Comparison of ENCODE assay signal across 9 mouse cellular contexts in the genomic region with DNA sequence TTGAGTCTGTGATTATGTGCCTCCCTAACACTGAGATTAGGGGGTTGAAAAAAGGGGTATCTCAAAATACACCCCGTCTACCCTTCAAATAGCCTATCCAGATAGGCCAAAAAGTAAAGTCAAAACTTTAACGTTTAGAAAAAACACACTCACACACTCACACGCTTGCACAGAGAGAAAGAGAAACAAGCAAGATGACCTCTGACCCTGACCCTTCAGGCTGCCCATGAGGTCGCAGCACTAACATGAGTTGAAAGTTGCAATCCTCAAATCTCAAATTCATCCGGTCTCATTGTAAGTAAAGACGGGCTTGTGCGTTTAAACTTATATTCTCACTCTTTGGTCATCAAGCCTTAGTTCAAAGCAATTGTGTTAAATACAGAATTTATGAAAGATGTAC.
A peak's percentile ranks its signal among the peaks of the same experiment; 100 is the strongest.
DNase-seq lines count a peak whose midpoint lies in the region; ATAC-seq and TF ChIP-seq lines count a peak whose summit lies in the region.
"Had no signal": no experiment of that assay in that cellular context is flagged by ENCODE, and none has a peak within 500 bp of the region (broad histone marks: within the 10 kb centered on the region; RNA-seq: fewer than 3 reads in every experiment).

No protein-coding gene starts in this region.

- ATAC-seq in forebrain, embryonic 11.5 days (replicated peaks; ENCODE audit: low FRiP score): no peak
- ATAC-seq in forebrain, embryonic 14.5 days: no peak
- no peak for ATAC-seq in kidney, embryonic 16.5 days (ENCODE audit: low FRiP score, low TSS enrichment)
- ATAC-seq in intestine, postnatal 0 days: no peak

- H3K9me3 ChIP-seq in forebrain, embryonic 11.5 days (ENCODE audit: control insufficient read depth, low read length): no peaks in the 10 kb centered on the region
- H3K9me3 ChIP-seq in forebrain, embryonic 14.5 days (replicated peaks; ENCODE audit: control insufficient read depth, low read length): no peaks in the 10 kb centered on the region
- no peaks in the 10 kb centered on the region for H3K9me3 ChIP-seq in kidney, embryonic 16.5 days (ENCODE audit: low read length)
- no peaks in the 10 kb centered on the region for H3K9me3 ChIP-seq in E14TG2a.4 (ENCODE audit: low read length)
- no peaks in the 10 kb centered on the region for H3K9me3 ChIP-seq in intestine, postnatal 0 days (ENCODE audit: control insufficient read depth)
- H3K9me3 ChIP-seq: embryonic facial prominence, embryonic 12.5 days had no signal

- no peak overlapping the region for H3K4me3 ChIP-seq in forebrain, embryonic 11.5 days (ENCODE audit: low read depth, low read length)
- H3K4me3 ChIP-seq in forebrain, embryonic 14.5 days (ENCODE audit: low read depth, low read length): no peak overlapping the region
- H3K4me3 ChIP-seq in kidney, embryonic 16.5 days (ENCODE audit: low read length): no peak overlapping the region
- H3K4me3 ChIP-seq in E14TG2a.4 (replicated peaks; ENCODE audit: low read length): peak overlapping the region; percentile 87
- no peak overlapping the region for H3K4me3 ChIP-seq in intestine, postnatal 0 days (ENCODE audit: low read depth, low read length)
- H3K4me3 ChIP-seq: embryonic facial prominence, embryonic 12.5 days had no signal

- TF ChIP-seq CTCF in E14TG2a.4 (conservative IDR thresholded peaks at IDR 0.05; ENCODE audit: low read length): no peak
- no peak for TF ChIP-seq CTCF in intestine, postnatal 0 days (IDR thresholded peaks at IDR 0.05; ENCODE audit: low read depth)

- peaks cover 11% of the 10 kb centered on the region for H3K4me1 ChIP-seq in forebrain, embryonic 11.5 days (replicated peaks; ENCODE audit: control insufficient read depth, insufficient read depth, low read length)
- H3K4me1 ChIP-seq in forebrain, embryonic 14.5 days (ENCODE audit: control insufficient read depth, insufficient read depth, low read length): peaks cover 16% of the 10 kb centered on the region
- H3K4me1 ChIP-seq in kidney, embryonic 16.5 days (ENCODE audit: insufficient read depth, low read length): peaks cover 6% of the 10 kb centered on the region; the same call in 1 of the 2 replicates
- H3K4me1 ChIP-seq in E14TG2a.4 (replicated peaks; ENCODE audit: low read depth, low read length): peaks cover 77% of the 10 kb centered on the region
- peaks cover 11% of the 10 kb centered on the region for H3K4me1 ChIP-seq in intestine, postnatal 0 days (replicated peaks; ENCODE audit: control insufficient read depth, insufficient read depth, low read length)

- WGBS in forebrain, embryonic 11.5 days: 58% methylated on average over 7 of the region's 7 CpGs
- 72% methylated on average over 7 of the region's 7 CpGs for WGBS in forebrain, embryonic 14.5 days
- WGBS in kidney, embryonic 16.5 days: 55% methylated on average over 7 of the region's 7 CpGs
- 62% methylated on average over 7 of the region's 7 CpGs for WGBS in intestine, postnatal 0 days

- H3K9ac ChIP-seq in forebrain, embryonic 11.5 days (ENCODE audit: low read length): no peak overlapping the region
- no peak overlapping the region for H3K9ac ChIP-seq in forebrain, embryonic 14.5 days (ENCODE audit: low read length)
- H3K9ac ChIP-seq in kidney, embryonic 16.5 days (replicated peaks; ENCODE audit: low read length): no peak overlapping the region
- H3K9ac ChIP-seq in intestine, postnatal 0 days (ENCODE audit: low read depth, low read length): no peak overlapping the region
- H3K9ac ChIP-seq: embryonic facial prominence, embryonic 12.5 days had no signal

- H3K27ac ChIP-seq in forebrain, embryonic 11.5 days (ENCODE audit: low read depth, low read length): peak overlapping the region; percentile 86; the same call in 1 of the 2 replicates
- H3K27ac ChIP-seq in forebrain, embryonic 14.5 days (ENCODE audit: low read depth, low read length): no peak overlapping the region
- peak overlapping the region; percentile 86 for H3K27ac ChIP-seq in kidney, embryonic 16.5 days (ENCODE audit: low read length)
- H3K27ac ChIP-seq in intestine, postnatal 0 days (ENCODE audit: low read depth, low read length): peak overlapping the region; percentile 96; the same call in 1 of the 2 replicates

- no peaks in the 10 kb centered on the region for H3K27me3 ChIP-seq in forebrain, embryonic 11.5 days (ENCODE audit: control insufficient read depth, insufficient read depth, low read length)
- no peaks in the 10 kb centered on the region for H3K27me3 ChIP-seq in forebrain, embryonic 14.5 days (replicated peaks; ENCODE audit: control insufficient read depth, insufficient read depth, low read length)
- H3K27me3 ChIP-seq in kidney, embryonic 16.5 days (ENCODE audit: insufficient read depth, low read length): no peaks in the 10 kb centered on the region
- H3K27me3 ChIP-seq in E14TG2a.4 (ENCODE audit: insufficient read depth, low read length): no peaks in the 10 kb centered on the region
- H3K27me3 ChIP-seq in intestine, postnatal 0 days (replicated peaks; ENCODE audit: control insufficient read depth, insufficient read depth, low read length): no peaks in the 10 kb centered on the region
- H3K27me3 ChIP-seq: embryonic facial prominence, embryonic 12.5 days had no signal

- no peak for DNase-seq in forebrain, embryonic 11.5 days (ENCODE audit: low spot score)
- DNase-seq in forebrain, embryonic 14.5 days (ENCODE audit: low spot score): no peak
- DNase-seq in kidney, postnatal 14 days: no peak
- no peak for DNase-seq in frontal cortex, postnatal 25 days (ENCODE audit: low spot score in 2 of 2)
- DNase-seq in retina, embryonic 14.5 days (ENCODE audit: low spot score): no peak

- no peak overlapping the region for H3K4me2 ChIP-seq in forebrain, embryonic 11.5 days (ENCODE audit: low read depth, low read length, severe bottlenecking)
- H3K4me2 ChIP-seq in forebrain, embryonic 14.5 days (ENCODE audit: low read length): no peak overlapping the region
- H3K4me2 ChIP-seq in kidney, embryonic 16.5 days (replicated peaks; ENCODE audit: low read depth, low read length): no peak overlapping the region
- H3K4me2 ChIP-seq in intestine, postnatal 0 days (replicated peaks; ENCODE audit: low read depth): peak overlapping the region; percentile 61

- H3K36me3 ChIP-seq in forebrain, embryonic 11.5 days (ENCODE audit: control insufficient read depth, insufficient read depth, low read length): no peaks in the 10 kb centered on the region
- H3K36me3 ChIP-seq in forebrain, embryonic 14.5 days (ENCODE audit: control insufficient read depth, insufficient read depth, low read length): no peaks in the 10 kb centered on the region
- no peaks in the 10 kb centered on the region for H3K36me3 ChIP-seq in kidney, embryonic 16.5 days (ENCODE audit: insufficient read depth, low read length)
- H3K36me3 ChIP-seq in E14TG2a.4 (ENCODE audit: insufficient read depth, low read length): no peaks in the 10 kb centered on the region
- no peaks in the 10 kb centered on the region for H3K36me3 ChIP-seq in intestine, postnatal 0 days (ENCODE audit: control insufficient read depth, insufficient read depth)
- H3K36me3 ChIP-seq: embryonic facial prominence, embryonic 12.5 days had no signal
